Mouse (Mus musculus): ENCODE data around the gene Adamts16. TPM values are rescaled to one million over a fixed set of nuclear protein-coding genes. Genes with fewer than 3 reads are reported as not detected.

Gene Adamts16
- total RNA-seq, 2 experiments from 2014 or later = 6.3 to 10.9 TPM

GRCm38 (mm10) chr13:70718814-70719213 lies 122.8 kb downstream of the Adamts16 start:
- no peak for DNase-seq (ENCODE audit: low spot score in 2 of 2)

- no peak for DNase-seq (ENCODE audit: low spot score in 2 of 2)
Measured at GRCm38 (mm10) chr13:70716022-70716421, 125.6 kb downstream of the Adamts16 start.

- no peak for DNase-seq (ENCODE audit: low spot score in 2 of 2)
Measured at GRCm38 (mm10) chr13:70714081-70714775, 127.4 kb downstream of the Adamts16 start.

- no peak for DNase-seq (ENCODE audit: low spot score in 2 of 2)
Measured at GRCm38 (mm10) chr13:70713331-70713730, 128.3 kb downstream of the Adamts16 start.

- DNase-seq (ENCODE audit: low spot score in 2 of 2) = no peak
Measured at GRCm38 (mm10) chr13:70707158-70707854, 134.3 kb downstream of the Adamts16 start.

- DNase-seq (ENCODE audit: low spot score in 2 of 2) = no peak
Measured at GRCm38 (mm10) chr13:70702904-70703303, 138.7 kb downstream of the Adamts16 start.

- DNase-seq (ENCODE audit: low spot score in 2 of 2) = no peak
Measured at GRCm38 (mm10) chr13:70698812-70699387, 142.7 kb downstream of the Adamts16 start.

GRCm38 (mm10) chr13:70689452-70689960 lies 152.1 kb downstream of the Adamts16 start:
- DNase-seq (ENCODE audit: low spot score in 2 of 2) = no peak

GRCm38 (mm10) chr13:70685825-70686224 lies 155.8 kb downstream of the Adamts16 start:
- DNase-seq (ENCODE audit: low spot score in 2 of 2) = no peak

GRCm38 (mm10) chr13:70684976-70685609 lies 156.5 kb downstream of the Adamts16 start:
- DNase-seq (ENCODE audit: low spot score in 2 of 2) = no peak

- DNase-seq (ENCODE audit: low spot score in 2 of 2) = no peak
Measured at GRCm38 (mm10) chr13:70681411-70682183, 160.0 kb downstream of the Adamts16 start.

GRCm38 (mm10) chr13:70680316-70680715 lies 161.3 kb downstream of the Adamts16 start:
- no peak for DNase-seq (ENCODE audit: low spot score in 2 of 2)

Other genes starting within 250 kb of the Adamts16 start
- gene Ice1, start 204.2 kb downstream of the Adamts16 start, total RNA-seq (2021) = 10 to 100 TPM; 70.9 to 80.0 TPM